Mouse (Mus musculus): Measurements from ENCODE around the gene Xaf1.

The Xaf1 gene
- long read RNA-seq, experiment 1, partial matches to known transcripts, result 2 of 12 reads
- long read RNA-seq, experiment 1, other reads (novel, unspliced or antisense), result 5 of 12 reads
- long read RNA-seq, experiment 2, transcript Xaf1-205 (3 exons, 672 nt), result major isoform, 7 of 30 reads
- long read RNA-seq, experiment 2, partial matches to known transcripts, result 7 of 30 reads
- long read RNA-seq, experiment 2, other reads (novel, unspliced or antisense), result 6 of 30 reads

DNA sequence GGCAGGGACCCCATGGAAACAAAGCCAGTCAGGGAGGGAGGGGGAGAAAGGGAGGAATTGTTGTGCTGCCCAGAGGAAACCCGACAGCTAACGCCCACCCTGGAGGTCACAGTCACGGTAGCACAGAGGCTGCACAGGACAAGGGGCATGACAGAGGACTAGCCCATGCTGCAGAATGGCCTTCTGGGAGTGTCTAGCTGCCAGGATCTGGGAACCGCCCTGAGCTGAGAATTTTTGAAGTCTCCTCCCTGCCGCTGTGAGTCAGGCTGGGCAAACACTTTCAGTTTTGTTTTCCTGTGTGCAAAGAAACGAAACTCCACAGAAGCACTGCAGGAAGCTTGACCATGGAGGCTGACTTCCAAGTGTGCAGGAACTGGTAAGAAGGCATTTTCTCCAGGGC, at the start of gene Xaf1:
TSS of gene Xaf1 (plus strand) at position 296 of the 400 bp plus-strand sequence.
- intact Hi-C loops (cut with DNase I), result no loop called here

DNA sequence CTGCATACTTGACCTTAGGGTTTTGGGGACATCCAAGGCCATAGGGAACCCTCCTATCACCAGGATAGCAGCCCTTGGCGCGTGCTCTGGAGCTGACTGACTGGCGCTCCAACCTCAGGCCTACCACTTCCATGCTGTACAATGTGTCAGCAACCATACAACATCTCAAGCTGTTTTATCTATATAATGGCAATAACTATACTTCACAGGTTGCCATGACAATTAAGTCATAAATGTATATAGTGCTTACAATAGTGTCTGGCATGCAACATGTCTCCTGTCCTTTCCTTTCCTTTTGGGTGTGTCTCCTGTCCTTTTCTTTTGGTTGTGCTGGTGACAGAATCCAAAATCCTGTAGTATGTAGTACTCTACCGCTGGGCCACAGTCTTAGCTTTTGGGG, 45.8 kb upstream of the Xaf1 start:
- intact Hi-C loops (cut with DNase I), result no loop called here

DNA sequence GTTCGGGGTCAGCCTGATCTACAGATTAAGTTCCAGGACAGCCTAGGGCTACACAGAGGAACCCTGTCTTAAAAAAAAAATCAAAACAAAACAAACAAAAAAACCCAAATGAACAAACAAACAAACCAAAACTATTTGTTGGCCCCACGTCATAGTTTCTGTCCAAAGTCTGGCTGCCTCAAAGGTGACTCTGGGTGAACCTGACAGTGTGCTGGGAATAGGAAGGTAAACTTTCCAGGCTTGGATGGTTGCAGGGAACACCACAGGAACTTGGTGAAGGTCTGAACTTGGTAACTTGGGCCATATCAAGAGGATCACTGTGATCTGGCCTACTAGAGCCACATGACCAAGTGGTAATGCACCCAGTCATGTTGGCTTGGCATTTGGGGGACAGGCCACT, 45.0 kb upstream of the Xaf1 start:
- intact Hi-C loops (cut with DNase I), result no loop called here

DNA sequence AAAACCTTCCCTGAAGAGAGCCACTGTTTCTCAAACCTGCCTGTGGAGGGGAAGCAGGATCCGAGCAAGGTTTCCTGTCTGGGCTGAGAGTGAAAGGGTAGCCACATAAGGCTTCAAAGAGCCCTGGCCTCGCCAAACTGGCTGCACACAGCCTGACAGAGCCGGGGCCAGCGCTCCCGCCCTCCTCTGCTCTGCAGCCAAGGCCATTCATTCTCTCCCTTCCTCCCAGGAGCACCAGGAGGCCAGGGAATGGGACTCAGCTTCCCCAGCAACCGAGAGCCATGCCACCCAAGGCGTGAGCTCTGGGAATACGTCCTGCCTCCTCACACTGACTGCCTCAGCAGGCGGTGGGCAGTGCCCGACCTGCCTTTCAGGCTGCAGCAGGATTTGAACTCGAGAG, 35.9 kb upstream of the Xaf1 start:
- intact Hi-C loops (cut with DNase I), result no loop called here

DNA sequence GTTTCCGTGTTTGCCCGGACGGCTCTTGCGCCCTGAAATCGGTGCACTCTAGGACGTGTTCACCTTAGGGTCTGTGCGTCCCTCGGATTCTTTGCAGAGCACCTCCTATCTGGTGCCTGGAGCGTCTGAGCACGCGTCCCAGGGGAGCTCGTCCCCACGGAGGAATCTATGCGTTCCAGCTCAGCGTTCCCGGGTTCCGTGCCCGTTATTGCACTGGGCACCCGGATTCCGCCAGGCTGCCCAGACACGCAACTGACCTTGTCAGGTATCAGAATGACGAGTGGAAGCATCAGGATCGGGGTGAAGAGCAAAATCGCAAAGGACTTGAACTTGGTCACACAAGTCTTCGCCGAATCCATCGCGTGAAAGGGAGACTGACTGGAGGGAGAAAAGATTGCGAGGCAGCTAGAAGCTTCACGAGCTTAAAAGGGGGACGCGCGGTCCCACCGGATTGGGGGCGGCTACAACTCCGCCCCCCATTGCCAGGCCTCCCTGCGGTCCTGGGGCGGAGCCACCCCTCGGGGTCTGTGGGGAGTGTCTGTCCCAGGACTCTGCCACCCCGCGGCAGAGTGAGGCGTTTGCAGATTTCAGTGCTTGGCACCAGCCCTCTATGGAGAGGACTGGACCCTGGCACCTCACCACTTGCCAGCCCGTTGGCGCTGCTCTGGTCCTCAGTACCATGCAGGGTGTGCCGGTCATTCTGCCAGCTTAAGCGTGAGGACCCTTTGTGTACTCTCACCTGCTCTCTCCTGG, 35.0 kb upstream of the Xaf1 start:
- intact Hi-C loops (cut with DNase I), result loop anchor here (2.0 kb wide), 1 partner anchor 42 kb away; no protein-coding TSS in a partner anchor

DNA sequence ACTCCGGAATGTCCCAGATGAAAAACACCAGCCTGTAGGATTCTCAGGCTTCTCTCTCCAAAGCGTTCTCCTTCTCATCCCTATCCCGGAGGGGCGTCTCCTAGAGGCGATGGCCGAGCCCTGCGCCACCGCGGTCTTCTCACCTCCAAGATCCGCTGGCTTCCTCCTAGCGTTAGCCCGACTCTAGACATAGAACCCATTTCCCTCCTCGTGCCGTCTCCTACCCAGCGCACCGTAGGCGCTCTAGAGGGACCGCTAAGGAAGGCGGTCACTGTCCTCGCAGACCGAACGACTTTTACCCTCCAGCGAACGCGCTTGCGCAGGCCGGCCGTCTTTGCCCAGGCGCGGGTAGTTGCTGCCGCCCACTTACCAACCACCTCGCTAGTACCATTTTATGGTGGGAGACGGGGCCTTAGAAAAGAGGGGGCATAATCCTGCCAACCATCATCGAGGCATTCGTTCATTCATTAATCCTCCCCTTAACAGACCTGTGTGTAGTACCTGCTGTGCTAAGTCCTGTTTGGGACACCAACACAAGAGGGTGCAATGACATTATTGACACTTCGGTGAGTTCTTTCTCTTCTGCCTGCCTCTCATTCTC, 34.4 kb upstream of the Xaf1 start, which contains the start of gene Slc13a5:
TSS of gene Slc13a5 (minus strand) at position 263 of the 601 bp plus-strand sequence.
- intact Hi-C loops (cut with DNase I), result loop anchor here (2.0 kb wide), 1 partner anchor 42 kb away; no protein-coding TSS in a partner anchor

DNA sequence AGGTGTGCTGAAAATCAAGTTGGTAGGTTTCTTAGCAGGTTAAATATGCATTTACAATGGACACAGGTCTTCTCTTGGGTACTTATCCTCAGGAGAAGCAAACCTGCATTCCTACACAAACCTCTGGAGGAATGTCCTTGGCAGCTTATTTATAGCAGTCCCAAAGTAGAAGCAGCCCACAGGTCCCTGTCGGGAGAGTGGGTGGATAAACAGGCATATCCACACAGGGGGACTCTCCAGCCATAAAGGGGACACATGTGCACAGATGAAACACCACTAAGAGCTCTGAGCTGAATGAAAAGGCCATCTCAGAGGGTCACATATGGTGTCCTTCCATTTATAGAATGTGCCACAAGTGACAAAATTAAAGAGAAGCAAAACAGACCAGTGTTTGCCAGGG, 29.7 kb upstream of the Xaf1 start:
- intact Hi-C loops (cut with DNase I), result no loop called here

DNA sequence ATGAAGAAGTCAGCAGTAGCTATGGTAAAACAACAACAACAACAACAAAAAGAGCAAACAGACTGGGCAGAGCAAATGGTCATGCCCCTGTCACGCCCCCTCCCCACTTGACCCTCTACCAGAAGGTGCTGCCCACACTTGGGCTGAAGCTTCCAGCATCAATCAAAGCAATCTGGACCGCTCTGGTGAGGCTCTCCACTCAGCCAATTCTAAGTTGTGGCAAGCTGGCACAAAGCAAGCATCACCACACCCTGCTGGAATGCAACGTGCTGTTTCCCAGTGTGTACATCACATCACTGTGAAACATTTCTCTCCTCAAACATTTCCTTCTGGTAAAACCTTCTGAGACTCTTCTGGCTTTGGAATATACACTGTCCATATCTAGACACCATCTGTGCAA, 28.1 kb upstream of the Xaf1 start:
- intact Hi-C loops (cut with DNase I), result no loop called here

DNA sequence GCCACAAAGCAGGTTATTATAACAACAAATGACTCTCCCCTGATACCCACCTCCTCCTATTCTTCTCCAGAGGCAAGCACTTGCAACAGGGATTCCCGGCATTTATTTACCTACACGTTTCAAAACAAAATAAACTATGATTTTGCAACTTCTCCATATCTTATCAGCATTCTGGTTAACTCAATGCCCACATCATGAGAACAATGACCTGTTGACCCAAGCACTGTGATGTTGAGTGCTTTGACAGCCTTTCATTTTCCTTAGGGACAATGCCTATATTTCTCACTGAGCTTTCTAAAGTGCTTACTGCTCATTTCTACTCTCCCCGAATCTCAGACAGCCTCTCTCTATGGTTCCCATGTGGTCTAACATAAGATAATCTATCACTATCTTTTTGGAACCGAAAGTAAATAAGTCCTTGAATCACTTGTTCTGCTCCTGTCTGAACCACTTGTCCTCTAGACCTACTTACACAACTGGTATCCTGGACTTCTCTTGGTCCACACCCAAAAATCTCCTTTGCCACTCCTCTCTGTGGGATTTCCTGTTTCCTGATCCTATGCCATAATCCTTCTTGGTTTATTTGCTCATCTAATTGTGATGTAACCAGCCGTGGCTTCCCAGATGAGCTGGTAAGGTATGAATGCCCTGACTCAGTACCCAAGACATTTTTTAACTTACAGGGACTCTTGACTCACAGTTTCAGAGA, 20.1 kb upstream of the Xaf1 start:
- intact Hi-C loops (cut with DNase I), result no loop called here

DNA sequence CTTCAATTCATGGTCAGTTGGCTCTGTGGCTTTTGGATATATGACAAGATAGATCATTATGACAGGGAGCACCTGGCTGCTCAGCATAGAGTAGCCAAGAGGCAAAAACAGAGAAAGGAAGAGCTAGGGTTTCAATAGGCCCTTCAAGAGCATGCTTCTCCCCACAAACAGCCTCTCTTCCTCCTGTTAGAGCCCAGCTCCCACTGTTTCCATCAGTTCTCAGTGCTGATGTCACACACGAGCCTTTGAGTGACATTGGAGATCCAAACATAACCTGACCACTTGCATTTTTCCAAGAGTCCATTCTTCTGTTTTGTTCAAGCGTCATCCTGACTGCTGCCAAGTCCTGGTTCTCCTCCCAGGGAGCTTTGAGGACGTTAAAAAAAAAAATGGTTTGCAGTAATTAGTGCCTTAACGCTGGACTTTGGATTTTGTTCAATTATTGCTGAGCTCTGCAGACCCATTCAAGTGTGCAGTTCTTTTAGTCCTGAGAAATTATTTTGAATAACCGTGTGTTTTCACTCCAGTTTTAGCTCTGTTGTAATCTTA, 19.5 kb upstream of the Xaf1 start:
- intact Hi-C loops (cut with DNase I), result no loop called here

DNA sequence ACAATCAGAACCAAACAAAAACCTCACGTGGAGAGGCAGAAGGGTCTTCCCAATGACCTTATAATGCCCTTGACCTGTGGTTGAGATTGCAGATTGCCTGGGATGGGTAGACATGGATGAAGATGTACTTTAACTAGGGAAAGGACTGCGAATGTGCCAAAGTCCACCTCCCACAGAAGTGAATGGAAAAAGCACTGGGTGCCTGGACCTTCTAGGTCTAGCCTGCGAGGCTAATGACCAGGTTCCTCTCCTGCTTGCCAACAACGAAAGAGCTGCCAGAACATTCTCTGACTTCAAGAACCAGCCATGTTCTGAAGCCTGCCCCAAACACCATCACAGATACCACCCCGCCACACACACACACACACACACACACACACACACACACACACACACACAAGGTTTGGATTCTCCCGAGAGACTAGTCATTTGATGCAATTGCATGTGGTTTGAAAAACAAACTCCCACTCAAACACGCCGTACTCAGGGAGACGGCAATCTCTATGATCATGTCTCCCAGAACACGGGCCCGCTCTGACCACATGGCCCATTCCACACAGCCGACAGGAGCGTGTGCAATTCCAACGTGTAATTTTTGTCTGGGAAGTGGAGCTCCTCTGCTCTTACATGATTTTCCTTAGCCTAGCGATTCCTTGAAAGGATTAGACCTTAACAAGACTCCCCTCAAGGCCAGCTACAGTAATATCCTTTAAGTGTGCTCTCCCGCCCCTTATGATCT, 17.8 kb upstream of the Xaf1 start:
- intact Hi-C loops (cut with DNase I), result no loop called here

DNA sequence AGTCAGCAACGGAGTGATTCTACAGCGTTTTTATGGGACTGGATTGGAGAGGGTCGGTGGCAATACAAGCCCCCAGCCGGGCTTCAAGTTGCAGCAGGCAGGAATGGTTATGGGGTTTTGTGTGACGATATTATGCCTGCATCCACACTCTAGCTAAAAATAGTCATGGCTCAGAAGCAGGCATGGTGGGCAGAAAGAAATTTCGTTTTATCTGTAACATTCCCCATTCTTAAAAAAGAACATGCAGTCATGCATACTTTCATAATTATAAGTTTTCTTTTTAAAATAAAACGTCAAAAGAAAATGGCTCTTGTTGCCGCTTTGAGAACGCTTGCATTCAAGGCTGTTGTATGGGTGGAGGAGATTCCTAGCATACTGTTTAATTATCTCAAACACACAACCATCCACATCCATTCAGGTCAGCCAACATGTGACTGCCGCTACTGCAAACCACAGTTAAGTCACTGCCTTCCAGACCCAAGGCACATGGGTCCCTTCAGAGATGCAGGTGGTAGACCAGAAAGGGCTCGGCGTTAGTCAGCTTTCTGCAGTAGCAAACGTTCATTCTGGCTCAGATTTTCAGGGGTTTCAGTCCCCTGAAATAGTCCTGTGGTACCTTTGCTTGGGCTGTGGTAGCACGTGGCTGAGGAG, 16.8 kb upstream of the Xaf1 start:
- intact Hi-C loops (cut with DNase I), result no loop called here

DNA sequence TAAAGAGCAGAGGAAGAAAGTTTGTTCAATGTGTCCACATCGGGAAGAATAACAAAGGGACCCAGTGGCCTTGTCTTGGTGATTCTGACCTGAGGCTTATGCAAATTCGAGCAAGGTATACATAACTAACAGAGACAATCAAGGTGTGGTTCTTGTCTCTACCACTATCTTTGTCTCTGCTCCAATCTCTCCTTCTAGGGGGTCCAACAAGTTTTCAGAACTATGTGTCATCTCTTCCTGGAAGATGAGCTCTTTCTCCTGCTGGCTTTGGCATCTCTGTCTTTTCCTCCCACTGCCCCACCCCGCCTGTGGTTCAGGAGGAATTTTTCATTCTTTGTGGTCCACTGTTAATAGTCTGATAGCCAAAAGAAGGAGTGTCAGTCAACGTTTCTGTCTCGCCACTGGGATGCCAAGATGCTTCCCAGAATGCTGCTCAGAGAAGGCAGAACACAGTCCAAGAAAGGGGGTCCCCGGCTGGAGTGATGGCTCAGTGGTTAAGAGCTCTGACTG, 15.4 kb upstream of the Xaf1 start:
- intact Hi-C loops (cut with DNase I), result no loop called here

DNA sequence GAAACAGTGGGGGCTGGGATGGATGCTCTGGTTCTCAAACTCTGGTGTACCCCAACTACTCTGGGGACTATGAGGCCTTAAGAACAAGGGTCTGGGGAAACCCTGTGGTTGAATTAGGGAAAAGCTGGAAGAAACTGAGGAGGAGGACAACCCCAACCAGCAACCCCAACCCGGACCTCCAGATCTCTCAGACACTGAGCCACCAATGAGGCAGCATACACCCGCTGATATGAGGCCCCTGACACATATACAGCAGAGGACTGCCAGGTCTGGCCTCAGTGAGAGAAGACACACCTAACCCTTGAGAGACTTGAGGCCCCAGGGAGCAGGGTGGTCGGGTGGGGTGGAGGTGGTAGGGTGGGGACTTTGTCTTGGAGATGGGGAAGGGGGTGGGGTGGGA, 14.8 kb upstream of the Xaf1 start:
- intact Hi-C loops (cut with DNase I), result no loop called here

DNA sequence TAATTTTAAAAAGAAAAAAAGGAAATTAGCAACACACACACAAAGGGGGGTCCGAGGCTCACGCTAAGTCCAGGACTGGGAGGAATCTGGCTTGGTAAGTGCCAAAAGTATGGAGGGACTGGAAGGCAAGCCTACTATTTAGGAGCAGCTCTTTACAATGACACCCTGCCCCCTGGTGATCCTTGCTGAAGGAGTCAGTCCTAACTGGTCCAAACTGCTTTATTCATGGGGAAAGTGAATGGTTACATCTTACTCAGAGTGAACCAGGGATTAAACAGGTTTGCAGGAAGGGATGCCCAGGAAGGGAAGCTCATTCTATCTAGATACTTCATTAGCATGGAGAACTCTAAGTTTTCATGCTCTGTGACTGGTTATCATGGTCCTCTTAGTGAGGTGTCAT, 14.3 kb upstream of the Xaf1 start:
- intact Hi-C loops (cut with DNase I), result no loop called here

DNA sequence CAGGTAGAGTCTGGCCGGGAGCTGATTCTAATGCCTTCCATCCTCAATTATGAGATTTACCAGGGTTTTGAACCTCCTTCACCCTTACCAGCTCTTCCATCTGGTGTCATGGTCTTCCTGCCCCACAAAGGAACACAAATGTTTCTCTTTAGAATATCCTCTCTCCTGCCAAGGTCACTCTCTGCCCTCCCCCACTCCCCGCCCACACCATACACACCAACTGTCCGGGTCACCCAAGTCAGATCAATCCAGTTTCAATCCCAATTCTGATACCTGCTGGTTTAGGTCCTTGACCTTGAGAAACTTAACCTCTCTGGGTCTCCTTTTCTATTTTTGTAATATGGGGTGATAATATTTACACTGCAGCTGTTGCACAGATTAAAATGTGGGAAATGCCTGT, 13.9 kb upstream of the Xaf1 start:
- intact Hi-C loops (cut with DNase I), result no loop called here

DNA sequence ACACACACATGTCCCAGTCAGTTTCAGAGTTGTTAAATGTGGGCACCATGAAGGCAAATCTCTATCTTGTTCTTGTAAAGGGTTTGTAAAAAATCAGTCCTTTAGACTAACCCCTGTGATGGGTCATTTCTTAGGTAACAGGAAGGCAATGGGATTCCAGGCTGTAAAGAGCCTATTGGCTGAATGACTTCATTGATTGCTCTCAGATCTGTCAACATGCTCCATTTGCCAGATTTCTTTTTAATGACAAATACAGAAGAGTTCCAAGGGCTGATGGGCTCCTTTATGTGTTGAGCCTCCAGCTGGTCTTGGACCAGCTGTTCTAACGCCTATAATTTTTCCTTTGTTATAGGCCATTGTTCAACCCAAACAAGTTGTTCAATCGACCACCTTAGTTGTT, 8.3 kb upstream of the Xaf1 start:
- intact Hi-C loops (cut with DNase I), result no loop called here

DNA sequence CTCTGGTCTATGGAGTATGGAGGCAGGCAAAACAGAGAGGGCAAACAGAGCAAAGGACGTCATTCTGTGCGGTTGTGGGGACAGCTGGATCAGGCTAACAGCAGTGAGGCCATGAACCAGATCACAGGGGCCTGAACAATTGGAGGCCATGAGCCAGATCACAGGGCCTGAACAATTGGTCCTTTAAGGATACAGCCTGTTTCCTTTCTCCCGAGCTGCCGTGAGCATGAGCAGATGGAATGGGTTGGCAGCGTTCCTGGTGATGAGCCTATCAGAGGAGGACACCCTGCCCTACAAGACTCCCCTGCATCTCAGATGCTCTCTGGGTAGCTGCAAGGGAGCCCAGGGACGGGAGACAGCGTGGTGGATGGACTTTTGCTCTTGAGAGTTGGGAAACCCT, 801 bp downstream of the Xaf1 start:
- intact Hi-C loops (cut with DNase I), result no loop called here

DNA sequence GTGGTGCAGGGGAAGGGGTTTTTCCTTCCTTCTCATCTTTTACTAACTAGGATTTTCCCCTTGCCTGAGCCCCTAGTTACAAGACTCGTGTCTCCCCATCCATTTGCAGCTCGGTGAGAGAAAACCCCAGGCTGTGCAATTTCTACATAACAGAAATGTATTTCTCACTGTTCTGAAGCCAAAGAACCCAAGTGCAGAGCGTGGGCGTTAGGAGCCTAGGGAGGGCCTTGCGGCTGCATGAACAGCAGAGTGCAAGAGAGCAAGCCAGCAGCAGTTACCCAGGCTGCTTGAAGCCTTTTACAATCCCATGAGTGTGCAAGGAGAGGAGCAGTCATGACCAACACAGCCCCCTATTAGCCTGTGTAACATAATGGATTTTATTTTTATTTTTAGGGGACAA, 6.0 kb downstream of the Xaf1 start:
- intact Hi-C loops (cut with DNase I), result no loop called here

DNA sequence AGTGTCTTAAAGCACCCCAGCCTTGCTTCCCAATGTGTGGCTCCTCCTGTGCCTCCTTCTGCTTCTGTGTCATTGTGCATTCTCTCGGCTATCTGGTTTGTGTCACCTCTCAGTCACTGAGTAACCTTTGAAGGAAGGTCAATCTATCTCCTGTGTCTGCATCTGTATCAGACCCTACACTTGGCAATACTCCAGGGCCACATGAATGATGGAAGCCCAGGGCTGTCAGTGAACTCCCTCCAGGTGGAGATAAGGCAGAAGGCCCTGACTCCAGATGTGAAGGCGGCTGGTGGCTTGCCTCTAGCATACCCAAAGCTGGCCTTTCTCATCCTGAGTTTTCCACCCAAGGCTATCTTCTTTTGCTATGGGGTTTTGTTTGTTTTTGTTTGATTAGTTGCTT, 7.6 kb downstream of the Xaf1 start:
- intact Hi-C loops (cut with DNase I), result no loop called here
